17 mouse cellular contexts compared by ENCODE assay signal in the genomic region with DNA sequence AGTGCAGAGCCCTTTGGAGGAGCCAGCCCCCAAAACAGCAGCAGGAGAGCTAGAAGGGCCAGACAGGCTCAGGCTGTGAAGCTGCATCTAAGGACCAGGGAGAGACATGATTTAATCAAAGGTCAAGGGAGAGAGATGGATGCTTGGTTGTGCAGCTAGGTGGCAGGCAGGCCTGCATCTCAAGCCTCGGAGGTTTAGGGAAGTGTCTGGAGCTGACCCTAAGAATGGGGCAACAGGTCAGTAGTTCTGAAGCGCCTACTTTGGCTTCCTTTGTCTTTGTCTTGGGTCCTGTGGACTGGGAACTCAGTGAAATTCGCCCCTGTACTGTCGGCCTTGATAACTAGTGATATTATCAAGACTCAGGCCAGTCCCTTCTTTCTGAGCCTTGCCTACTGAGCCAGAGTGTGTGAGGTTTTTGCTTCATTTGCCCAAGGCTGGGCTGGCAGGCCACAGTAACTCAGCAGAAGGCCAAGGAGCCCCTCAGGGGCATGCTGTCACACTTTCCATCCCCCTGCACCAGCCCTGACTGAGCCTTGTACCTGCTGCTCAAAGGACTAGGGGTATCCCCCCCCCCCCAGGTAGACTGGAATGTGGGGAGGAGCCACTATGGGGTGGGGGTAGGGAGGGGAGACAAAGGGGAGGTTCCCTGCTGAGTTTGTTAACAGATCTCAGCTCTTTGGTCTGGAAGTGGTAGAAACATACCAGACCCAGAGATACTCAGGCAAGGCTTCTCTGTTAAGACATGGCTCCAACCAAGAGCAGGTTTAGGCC. TPM values are rescaled to one million over a fixed set of nuclear protein-coding genes. Genes with fewer than 3 reads are reported as not detected.
DNase-seq lines count a peak whose midpoint lies in the region; ATAC-seq lines count a peak whose summit lies in the region.
"Had no signal": no experiment of that assay in that cellular context is flagged by ENCODE, and none has a peak within 500 bp of the region (broad histone marks: within the 10 kb centered on the region; RNA-seq: fewer than 3 reads in every experiment).

No protein-coding gene starts in this region.

- no peak overlapping the region for H3K4me3 ChIP-seq in heart, embryonic 11.5 days (ENCODE audit: low read depth, low read length)
- H3K4me3 ChIP-seq: embryonic facial prominence, embryonic 12.5 days; gastrocnemius, adult 2 months; heart, embryonic 15.5 days; left cerebral cortex, adult 2 months; limb, embryonic 15.5 days; neural tube, embryonic 12.5 days had no signal

- no peaks in the 10 kb centered on the region; the same call in 1 of the 2 replicates for H3K36me3 ChIP-seq in heart, embryonic 11.5 days (ENCODE audit: control insufficient read depth, insufficient read depth, low read length)
- H3K36me3 ChIP-seq: embryonic facial prominence, embryonic 12.5 days; heart, embryonic 15.5 days; neural tube, embryonic 12.5 days had no signal

- H3K4me2 ChIP-seq in heart, embryonic 11.5 days = no peak overlapping the region
- H3K4me2 ChIP-seq: embryonic facial prominence, embryonic 12.5 days; heart, embryonic 15.5 days; limb, embryonic 15.5 days; neural tube, embryonic 12.5 days had no signal

- 0 out of 2 replicates have a peak, but pooled peaks cover 2% of the 10 kb centered on the region for H3K4me1 ChIP-seq in heart, embryonic 11.5 days (ENCODE audit: control insufficient read depth, insufficient read depth, low read length)

- WGBS in heart, embryonic 11.5 days (ENCODE audit: insufficient replicate concordance) = 41% methylated on average over 4 of the region's 4 CpGs

- no peak overlapping the region for H3K9ac ChIP-seq in heart, embryonic 11.5 days (ENCODE audit: low read depth, low read length)
- H3K9ac ChIP-seq: embryonic facial prominence, embryonic 12.5 days; heart, embryonic 15.5 days; limb, embryonic 15.5 days; neural tube, embryonic 12.5 days had no signal

- DNase-seq in kidney, postnatal 4 days = peak; percentile 12 to 38
- DNase-seq in kidney, postnatal 25 days = no peak
- DNase-seq in ES-CJ7 (ENCODE audit: low read depth, low spot score) = peak; percentile 95
- DNase-seq in ZHBTc4 (ENCODE audit: low read depth, low spot score) = peak; percentile 87
- no peak for DNase-seq in right cerebral cortex, postnatal 4 days
- DNase-seq: adrenal gland, postnatal 14 days; cerebellum, adult 8-10 months; gastrocnemius, adult 2 months; heart, adult 18-20 months had no signal

- H3K27me3 ChIP-seq in heart, embryonic 11.5 days (ENCODE audit: control insufficient read depth, insufficient read depth, low read length) = peaks cover 26% of the 10 kb centered on the region

- no peaks in the 10 kb centered on the region for H3K9me3 ChIP-seq in heart, embryonic 11.5 days (replicated peaks; ENCODE audit: control insufficient read depth, low read length)
- H3K9me3 ChIP-seq: embryonic facial prominence, embryonic 12.5 days; heart, embryonic 15.5 days; limb, embryonic 15.5 days; neural tube, embryonic 12.5 days had no signal

- no peak overlapping the region for H3K27ac ChIP-seq in heart, embryonic 11.5 days (ENCODE audit: low read depth, low read length)
- H3K27ac ChIP-seq: embryonic facial prominence, embryonic 12.5 days; gastrocnemius, adult 2 months; heart, embryonic 15.5 days; left cerebral cortex, adult 2 months; limb, embryonic 15.5 days; neural tube, embryonic 12.5 days had no signal

- ATAC-seq in megakaryocyte, adult 5-6 weeks (ENCODE audit: poor library complexity, severe bottlenecking) = peak; percentile 71
- no peak for ATAC-seq in heart, embryonic 11.5 days (replicated peaks; ENCODE audit: insufficient number of reproducible peaks, low FRiP score, low TSS enrichment)
- ATAC-seq: activated CD4-positive, CD25-positive, alpha-beta regulatory T cell, adult 4 months had no signal

RNA-seq across cellular contexts. Expression of a gene that starts 5.4 kb away (rescaled TPM):
- 0.27 and 0.36 TPM in 2 replicates for total RNA-seq in megakaryocyte, adult 5-6 weeks (2015)
- not detected in 2 replicates for total RNA-seq in megakaryocyte, adult 5-6 weeks (2017)
- 7.0 and 7.7 TPM in 2 replicates for polyA plus RNA-seq in heart, embryonic 11.5 days (2014; fragmentation: Nextera tagmentation; extraction: Ambion mirVana)
- total RNA-seq: gastrocnemius, adult 2 months had no signal

RNA-seq across cellular contexts. Expression of a gene that starts 51.1 kb away (rescaled TPM):
- 150 and 167 TPM in 2 replicates for total RNA-seq in megakaryocyte, adult 5-6 weeks (2015)
- total RNA-seq in megakaryocyte, adult 5-6 weeks (2017) = 156 and 194 TPM in 2 replicates
- 287 and 296 TPM in 2 replicates for polyA plus RNA-seq in heart, embryonic 11.5 days (2014; fragmentation: Nextera tagmentation; extraction: Ambion mirVana)

Comparison
In these comparisons a context has a peak if more than half of its experiments do, and no peak if none do; other contexts are left out.
1. DNase-seq: peak in kidney, postnatal 4 days (2 of 2), ES-CJ7 (single experiment) and ZHBTc4 (single experiment); none in kidney, postnatal 25 days (0 of 2) and right cerebral cortex, postnatal 4 days (single experiment).